Mouse (Mus musculus) kidney, adult 2 months (tissue): ENCODE measurements around the gene Emd. TPM values are rescaled to one million over a fixed set of nuclear protein-coding genes. Genes with fewer than 3 reads are reported as not detected.

Experiments
- DNase-seq: peaks from one replicate; pipeline ENCODE4 v3.0.0; 2021
- H3K27ac ChIP-seq: fragments of 200-500 bp; 2 replicates; pipeline ENCODE4 v1.5.1; 2012; ENCODE audit warnings: low read depth, low read length, control low read depth, inconsistent platforms; ENCODE audit not compliant: insufficient read depth
- H3K27me3 ChIP-seq: fragments of 200-500 bp; replicated peaks from 2 replicates; pipeline ENCODE4 v1.6.1; 2012; ENCODE audit warnings: mild to moderate bottlenecking, moderate library complexity, low read length, inconsistent platforms; ENCODE audit not compliant: control insufficient read depth, insufficient read depth
- H3K36me3 ChIP-seq: fragments of 200-500 bp; 2 replicates; pipeline ENCODE4 v1.6.1; 2012; ENCODE audit warnings: mild to moderate bottlenecking, moderate library complexity, low read length, inconsistent platforms; ENCODE audit not compliant: control insufficient read depth, insufficient read depth
- H3K4me1 ChIP-seq: fragments of 200-500 bp; 2 replicates; pipeline ENCODE4 v1.6.1; 2011; ENCODE audit warnings: low read length; ENCODE audit not compliant: control insufficient read depth, insufficient read depth
- H3K4me3 ChIP-seq: fragments of 200-500 bp; 2 replicates; pipeline ENCODE4 v1.5.1; 2011; ENCODE audit warnings: mild to moderate bottlenecking, low read depth, low read length, control low read depth; ENCODE audit not compliant: insufficient read depth
- CTCF ChIP-seq: fragments of 200-500 bp; conservative IDR thresholded peaks from 2 replicates; pipeline ENCODE4 v1.5.1; 2011; ENCODE audit warnings: low read depth, mild to moderate bottlenecking, control low read depth, low read length, moderate library complexity, mixed read lengths; ENCODE audit not compliant: insufficient read depth, insufficient read length
- POLR2A ChIP-seq: fragments of 200-500 bp; IDR thresholded peaks from one replicate; pipeline ENCODE4 v1.6.1; 2011; ENCODE audit warnings: low read depth, low read length, control low read depth
- WGBS: fragments of 180-500 bp; shearing (Covaris S2); methylation state at CpG from one replicate; pipeline ENCODE4 v1.1.7; 2018; 5-methylcytosine and 5-hydroxymethylcytosine counted together
- polyA plus RNA-seq: library from polyadenylated mRNA; depleted of rRNA; stranded (reverse); fragments of >200 nt; gene quantifications from 2 replicates; pipeline ENCODE4 v1.2.3, GENCODE M21; 2012; rRNA removed

The Emd gene
- polyA plus RNA-seq, 1 experiment: 45.2 TPM

DNA sequence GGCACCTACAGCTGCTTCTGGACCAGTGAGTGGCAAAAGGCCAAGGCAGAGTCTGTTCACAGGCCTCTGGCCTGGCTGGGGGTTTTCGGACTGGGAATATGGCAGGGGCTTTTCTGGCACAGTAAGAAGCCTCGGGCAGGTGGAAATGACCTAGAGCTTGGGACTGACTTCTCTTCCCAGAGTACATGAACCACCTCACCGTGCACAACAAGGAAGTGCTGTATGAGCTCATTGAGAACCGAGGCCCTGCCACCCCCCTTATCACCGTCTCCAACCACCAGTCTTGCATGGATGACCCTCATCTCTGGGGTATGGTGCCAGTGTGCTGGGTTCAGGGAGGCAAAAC is 28.6 kb downstream of the Emd start:
- TF ChIP-seq CTCF (no peak), POLR2A (no peak)
- no peaks in the 10 kb centered on the region for H3K36me3 ChIP-seq
- H3K4me1 ChIP-seq: no peaks in the 10 kb centered on the region; the same call in 1 of the 2 replicates
- no peaks in the 10 kb centered on the region for H3K27me3 ChIP-seq
- peak overlapping the region; percentile 95 for H3K4me3 ChIP-seq
- H3K27ac ChIP-seq: peak overlapping the region; percentile 93
- DNase-seq: no peak
- WGBS: 2% methylated on average over 5 of the region's 5 CpGs

DNA sequence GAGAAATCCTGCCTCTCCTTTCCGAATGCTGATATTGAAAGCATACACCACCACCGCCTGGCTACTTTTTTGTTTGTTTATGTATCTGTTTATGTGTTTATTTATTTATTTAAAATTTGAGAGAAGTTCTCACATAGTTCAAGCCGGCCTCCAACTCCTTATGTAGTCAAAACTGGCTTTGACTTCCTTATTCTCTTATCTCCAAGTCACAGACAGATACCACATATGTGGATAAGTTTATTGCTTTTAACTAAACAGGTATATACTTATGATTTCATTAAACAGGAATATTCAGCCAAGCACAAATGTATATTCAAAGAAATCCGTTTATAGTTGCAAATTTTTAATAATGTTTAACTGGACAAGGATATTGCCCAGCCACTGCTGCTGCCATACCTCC is 38.9 kb downstream of the Emd start:
- 84% methylated on average over 4 of the region's 4 CpGs for WGBS

DNA sequence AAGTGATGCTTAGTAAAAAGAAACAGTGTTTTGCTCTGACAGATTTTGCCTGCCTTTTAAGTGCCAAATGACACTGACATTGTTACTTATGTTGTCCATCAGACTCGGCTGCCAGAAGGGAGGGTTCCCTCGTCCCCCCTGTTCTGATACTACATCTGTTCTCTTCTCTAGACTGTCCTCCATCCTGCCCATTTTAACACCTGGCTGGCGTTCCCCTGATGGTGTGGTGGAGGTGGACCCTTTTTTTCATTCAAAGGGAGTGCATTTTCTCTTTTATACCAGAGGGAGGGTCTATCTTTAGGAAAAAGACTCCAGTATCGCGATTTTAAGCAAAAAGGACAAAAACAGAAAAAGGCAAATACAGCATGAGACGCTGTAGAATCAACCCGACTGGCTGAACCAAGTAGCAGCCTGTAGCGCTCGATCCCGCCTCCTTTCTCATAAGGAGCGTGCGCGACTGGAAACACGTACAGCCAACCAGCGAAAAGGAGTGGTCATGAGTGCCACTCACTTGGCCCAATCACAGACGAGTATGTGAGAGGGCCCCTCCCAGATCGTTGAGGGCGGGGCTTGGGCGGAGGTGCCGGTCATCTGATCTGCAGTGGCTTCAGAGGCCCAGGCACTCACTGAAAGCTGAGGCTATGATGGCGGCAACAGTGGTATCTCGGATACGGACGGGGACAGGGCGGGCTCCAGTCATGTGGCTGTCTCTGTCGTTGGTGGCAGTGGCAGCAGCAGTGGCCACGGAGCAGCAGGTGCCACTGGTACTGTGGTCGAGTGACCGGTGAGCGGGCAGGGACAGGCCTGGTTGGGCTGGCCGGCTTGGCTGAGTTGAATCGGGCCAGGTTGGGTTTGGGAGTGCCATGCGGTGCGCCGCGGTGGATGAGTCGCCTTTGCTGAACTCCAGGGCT is 42.3 kb downstream of the Emd start, which contains the start of gene Atp6ap1:
Gene Atp6ap1 (plus strand): TSS at position 560 of the 911 bp plus-strand sequence.
- peak; percentile 98 for DNase-seq
- no peaks in the 10 kb centered on the region for H3K4me1 ChIP-seq
- WGBS: under 1% methylated on average over 37 of the region's 37 CpGs
- H3K27ac ChIP-seq: peak within 1 kb of the TSS; percentile 58
- no peaks in the 10 kb centered on the region for H3K36me3 ChIP-seq
- H3K27me3 ChIP-seq: no peaks in the 10 kb centered on the region
- H3K4me3 ChIP-seq: peak within 1 kb of the TSS; percentile 98
- TF ChIP-seq CTCF (no peak), POLR2A (peak; percentile 56)

More for the DNA sequence above, 38.9 kb downstream of the Emd start:
- no peak overlapping the region for H3K4me3 ChIP-seq
- TF ChIP-seq CTCF (no peak), POLR2A (no peak)
- no peaks in the 10 kb centered on the region for H3K27me3 ChIP-seq
- no peaks in the 10 kb centered on the region for H3K4me1 ChIP-seq
- no peak for DNase-seq
- H3K36me3 ChIP-seq: no peaks in the 10 kb centered on the region; the same call in 1 of the 2 replicates
- H3K27ac ChIP-seq: no peak overlapping the region

DNA sequence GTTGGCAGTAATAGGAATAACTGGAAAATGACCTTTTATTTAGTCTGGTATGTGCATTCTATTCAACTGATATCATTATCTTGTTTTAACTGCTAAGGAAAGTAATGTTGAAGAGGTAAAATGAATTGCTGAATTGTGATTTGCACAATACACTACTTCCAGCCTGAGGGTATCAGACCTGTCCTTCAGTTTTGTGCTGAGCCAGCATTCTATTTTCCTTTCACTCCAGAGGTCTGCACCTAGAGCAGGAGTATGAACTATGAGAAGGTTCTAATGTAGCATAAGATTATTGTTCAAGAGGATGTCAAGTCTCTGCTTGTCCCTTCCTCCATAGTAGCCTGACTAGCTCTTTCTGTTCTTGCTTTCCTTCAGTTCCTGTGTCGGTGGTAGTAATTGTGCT is 43.9 kb downstream of the Emd start:
- Histone ChIP-seq H3K4me3 (no peak overlapping the region), H3K27me3 (no peaks in the 10 kb centered on the region), H3K36me3 (peaks cover 1% of the 10 kb centered on the region; the same call in 1 of the 2 replicates), H3K4me1 (no peaks in the 10 kb centered on the region), H3K27ac (no peak overlapping the region)
- WGBS: 93% methylated on average over 1 of the region's 1 CpGs
- no peak for TF ChIP-seq CTCF
- no peak for TF ChIP-seq POLR2A
- DNase-seq: no peak

DNA sequence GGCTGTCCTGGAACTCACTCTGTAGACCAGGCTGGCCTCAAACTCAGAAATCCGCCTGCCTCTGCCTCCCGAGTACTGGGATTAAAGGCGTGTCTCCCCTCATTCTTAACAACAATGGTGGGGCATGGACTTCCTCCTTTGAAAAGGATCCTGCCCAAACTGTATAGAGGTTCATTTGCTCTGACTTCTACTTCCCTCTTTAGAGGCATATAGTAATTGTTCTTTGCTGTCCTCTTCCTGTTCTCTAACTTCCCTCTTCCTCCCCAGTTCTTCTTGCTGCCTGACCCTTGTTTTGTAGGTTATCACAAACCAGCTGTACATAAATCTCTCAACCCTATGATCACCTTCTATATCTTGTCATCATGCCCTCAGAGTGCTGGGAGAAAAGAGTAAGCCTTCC is 45.2 kb downstream of the Emd start:
- Histone ChIP-seq H3K36me3 (peaks cover 1% of the 10 kb centered on the region; the same call in 1 of the 2 replicates), H3K4me1 (no peaks in the 10 kb centered on the region; the same call in 1 of the 2 replicates), H3K4me3 (no peak overlapping the region), H3K27ac (peak overlapping the region; percentile 23; the same call in 1 of the 2 replicates), H3K27me3 (no peaks in the 10 kb centered on the region)
- no peak for DNase-seq
- TF ChIP-seq POLR2A (no peak), CTCF (no peak)
- 87% methylated on average over 3 of the region's 3 CpGs for WGBS

DNA sequence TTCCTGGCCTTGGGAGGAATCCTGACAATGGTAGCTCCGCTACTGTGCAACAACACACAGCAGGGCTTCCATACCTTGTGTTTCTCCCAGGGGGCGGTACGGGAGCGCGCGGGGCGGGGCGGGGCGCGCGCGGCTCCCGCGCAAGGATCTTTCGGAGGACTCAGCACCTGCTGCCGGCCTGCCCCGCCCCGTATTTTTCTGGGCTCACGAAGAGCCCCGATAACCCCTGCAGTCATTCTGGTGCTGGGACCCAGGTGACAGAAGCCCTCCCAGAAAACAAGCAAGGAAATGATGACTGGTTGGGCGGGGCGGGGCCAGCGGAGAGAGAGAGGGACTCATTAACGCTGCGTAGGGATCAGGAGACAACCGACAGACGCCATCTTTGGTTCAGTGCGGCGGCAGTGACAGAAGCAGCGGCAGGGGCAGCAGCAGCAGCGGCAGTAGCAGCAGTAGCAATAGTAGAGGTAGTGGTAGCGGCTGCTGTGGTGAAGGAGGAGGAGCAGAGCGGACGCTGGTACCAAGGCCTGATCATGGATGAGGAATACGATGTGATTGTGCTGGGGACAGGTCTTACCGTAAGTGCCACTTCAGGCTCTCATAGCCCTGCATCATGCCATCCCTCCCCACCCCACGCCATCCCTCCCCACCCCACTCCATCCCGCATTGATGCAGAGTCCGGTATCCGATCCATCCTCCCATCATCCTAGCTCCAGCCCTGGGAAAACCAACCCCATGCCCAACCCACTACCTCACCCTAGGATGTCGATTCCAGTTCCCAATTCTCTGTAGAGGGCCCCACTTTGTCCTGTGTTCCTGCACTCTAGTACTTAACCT is 50.6 kb downstream of the Emd start, which contains the start of gene Gdi1:
Gene Gdi1 (plus strand): TSS at position 132 of the 834 bp plus-strand sequence.
- peak; percentile 74 for TF ChIP-seq POLR2A
- TF ChIP-seq CTCF: peak; percentile 25; the same call in 1 of the 2 replicates
- DNase-seq: peak; percentile 79

More for the DNA sequence above, 50.6 kb downstream of the Emd start, which contains the start of gene Gdi1:
- Histone ChIP-seq H3K4me3 (peak within 1 kb of the TSS; percentile 98), H3K4me1 (peaks cover 4% of the 10 kb centered on the region; the same call in 1 of the 2 replicates), H3K27me3 (no peaks in the 10 kb centered on the region), H3K36me3 (peaks cover 3% of the 10 kb centered on the region; the same call in 1 of the 2 replicates), H3K27ac (peak within 1 kb of the TSS; percentile 90)
- WGBS: 0% methylated on average over 35 of the region's 41 CpGs

Other genes with a start within 250 kb of the Emd start
- gene Irak1, start 230.8 kb upstream of the Emd start, polyA plus RNA-seq: 91.7 and 131 TPM in 2 replicates
- gene Opn1mw, start 127.2 kb upstream of the Emd start, polyA plus RNA-seq: not detected in 2 replicates
- 6.8 and 7.0 TPM in 2 replicates for gene Mecp2, start 119.3 kb upstream of the Emd start, polyA plus RNA-seq
- not detected in 2 replicates for gene Tex28, start 86.8 kb upstream of the Emd start, polyA plus RNA-seq
- gene Tktl1, start 77.4 kb upstream of the Emd start, polyA plus RNA-seq: not detected in 2 replicates
- 125 and 161 TPM in 2 replicates for gene Flna, start 4.9 kb upstream of the Emd start, polyA plus RNA-seq
- gene Rpl10, start 16.1 kb downstream of the Emd start, polyA plus RNA-seq: 1,301 and 1,460 TPM in 2 replicates
- 79.6 and 104 TPM in 2 replicates for gene Taz, start 27.2 kb downstream of the Emd start, polyA plus RNA-seq
- gene Dnase1l1, start 27.6 kb downstream of the Emd start, polyA plus RNA-seq: 26.0 and 26.1 TPM in 2 replicates
- 382 and 458 TPM in 2 replicates for gene Atp6ap1, start 42.4 kb downstream of the Emd start, polyA plus RNA-seq
- 120 and 150 TPM in 2 replicates for gene Gdi1, start 50.3 kb downstream of the Emd start, polyA plus RNA-seq
- gene Fam50a, start 58.3 kb downstream of the Emd start, polyA plus RNA-seq: 13.1 and 17.7 TPM in 2 replicates
- gene Plxna3, start 74.4 kb downstream of the Emd start, polyA plus RNA-seq: 5.8 and 7.3 TPM in 2 replicates
- 78.3 and 81.7 TPM in 2 replicates for gene Lage3, start 98.9 kb downstream of the Emd start, polyA plus RNA-seq
- 43.3 and 50.4 TPM in 2 replicates for gene Ubl4a, start 118.5 kb downstream of the Emd start, polyA plus RNA-seq
- gene Slc10a3, start 118.7 kb downstream of the Emd start, polyA plus RNA-seq: 13.9 and 17.4 TPM in 2 replicates
- 47.1 and 53.5 TPM in 2 replicates for gene Fam3a, start 138.6 kb downstream of the Emd start, polyA plus RNA-seq
- gene Ikbkg, start 138.6 kb downstream of the Emd start, polyA plus RNA-seq: 10.7 and 11.2 TPM in 2 replicates
- gene G6pdx, start 174.5 kb downstream of the Emd start, polyA plus RNA-seq: 34.1 and 34.8 TPM in 2 replicates
- not detected in 2 replicates for gene Gm6880, start 226.7 kb downstream of the Emd start, polyA plus RNA-seq